Mouse (Mus musculus): ENCODE data around the gene Lat. TPM values are rescaled to one million over a fixed set of nuclear protein-coding genes. Genes with fewer than 3 reads are reported as not detected.
"Not testable (repeated sequence)": the region's sequence is repeated elsewhere in the genome, so short reads cannot be mapped to it uniquely, and the experiment has no call there.

The Lat gene
- total RNA-seq, 2 experiments from 2014 or later = 0.27 to 2.4 TPM

- intact Hi-C loops (cut with DNase I) = no loop called here
- DNase-seq = no peak
Observed at GRCm38 (mm10) chr7:126340206-126340618, 29.2 kb downstream of the Lat start.

- DNase-seq = no peak
- intact Hi-C loops (cut with DNase I) = no loop called here
Observed at GRCm38 (mm10) chr7:126339521-126339971, 29.8 kb downstream of the Lat start.

- DNase-seq = no peak
- intact Hi-C loops (cut with DNase I) = no loop called here
Observed at GRCm38 (mm10) chr7:126338906-126339305, 30.5 kb downstream of the Lat start.

- DNase-seq = no peak
- intact Hi-C loops (cut with DNase I) = no loop called here
Observed at GRCm38 (mm10) chr7:126335556-126335955, 33.8 kb downstream of the Lat start.

- intact Hi-C loops (cut with DNase I) = loop anchor here (2.0 kb wide), 1 partner anchor 42 kb away; no protein-coding TSS in a partner anchor
- DNase-seq = no peak
Observed at GRCm38 (mm10) chr7:126332691-126333090, 36.7 kb downstream of the Lat start.

- intact Hi-C loops (cut with DNase I) = no loop called here
Observed at GRCm38 (mm10) chr7:126330693-126331092, 38.7 kb downstream of the Lat start.

GRCm38 (mm10) chr7:126329907-126330645, 39.3 kb downstream of the Lat start:
- DNase-seq = no peak
- intact Hi-C loops (cut with DNase I) = no loop called here

More at GRCm38 (mm10) chr7:126330693-126331092, 38.7 kb downstream of the Lat start:
- DNase-seq = no peak

- intact Hi-C loops (cut with DNase I); DNase-seq: not testable (repeated sequence)
Observed at GRCm38 (mm10) chr7:126328848-126329247, 40.5 kb downstream of the Lat start.

GRCm38 (mm10) chr7:126325576-126326273, 43.6 kb downstream of the Lat start:
- DNase-seq = not testable (repeated sequence)
- intact Hi-C loops (cut with DNase I) = loop anchor here (2.0 kb wide), 1 partner anchor 51 kb away; the partner anchor contains the start of gene Spns1

- no peak for DNase-seq
- intact Hi-C loops (cut with DNase I) = loop anchor here (2.0 to 5.0 kb wide), 2 partner anchors 52 to 203 kb away; partner anchors contain the start of gene Spns1
Observed at GRCm38 (mm10) chr7:126324791-126325190, 44.6 kb downstream of the Lat start.

- DNase-seq = peak; percentile 60 to 64
- intact Hi-C loops (cut with DNase I) = loop anchor here (2.0 to 5.0 kb wide), 2 partner anchors 53 to 204 kb away; partner anchors contain the start of gene Spns1
Observed at GRCm38 (mm10) chr7:126323729-126324128, 45.6 kb downstream of the Lat start.

- intact Hi-C loops (cut with DNase I) = no loop called here
- no peak for DNase-seq
Observed at GRCm38 (mm10) chr7:126314273-126314672, 55.1 kb downstream of the Lat start.

Small RNA genes lying within 50 kb of the gene (microRNA-seq; reads per million reads assigned to microRNA genes)
- 0 reads per million in 2 experiments for gene Mir7058

Other genes starting within 250 kb of the Lat start
- gene Xpo6, start 169.1 kb downstream of the Lat start, total RNA-seq (2021) = 10 to 100 TPM; 16.3 to 19.4 TPM
- gene Sbk1, start 97.0 kb downstream of the Lat start, total RNA-seq (2021) = 10 to 100 TPM; 18.4 to 24.0 TPM
- gene Spns1, start 7.9 kb upstream of the Lat start, total RNA-seq (2021) = 10 to 100 TPM; 24.7 to 29.0 TPM
- gene Nfatc2ip, start 27.2 kb upstream of the Lat start, total RNA-seq (2021) = 1 to 10 TPM; 2.2 to 3.5 TPM
- not detected for gene Cd19, start 45.3 kb upstream of the Lat start, total RNA-seq (2021)
- gene Rabep2, start 59.2 kb upstream of the Lat start, total RNA-seq (2021) = 10 to 100 TPM; 13.8 to 14.0 TPM
- gene Atp2a1, start 93.5 kb upstream of the Lat start, total RNA-seq (2021) = over 10,000 TPM; 23,125 to 24,213 TPM
- gene Sh2b1, start 105.9 kb upstream of the Lat start, total RNA-seq (2021) = 10 to 100 TPM; 36.8 to 43.4 TPM
- gene Tufm, start 117.8 kb upstream of the Lat start, total RNA-seq (2021) = 100 to 1,000 TPM; 122 to 145 TPM
- gene Atxn2l, start 133.9 kb upstream of the Lat start, total RNA-seq (2021) = 10 to 100 TPM; 25.8 to 29.9 TPM
- gene Eif3c, start 196.8 kb upstream of the Lat start, total RNA-seq (2021) = 100 to 1,000 TPM; 129 to 154 TPM
- gene Apobr, start 215.4 kb upstream of the Lat start, total RNA-seq (2021) = under 1 TPM; 0.44 to 0.46 TPM
- 10 to 100 TPM; 10.7 to 11.0 TPM for gene Cln3, start 216.2 kb upstream of the Lat start, total RNA-seq (2021)
- gene Il27, start 225.4 kb upstream of the Lat start, total RNA-seq (2021) = not detected

Data from gastrocnemius, postnatal 36 days (tissue).